ENCODE assay signal across 8 mouse cellular contexts in genomic region chr11:112781994-112782356, GRCm38 (mm10). TPM values are rescaled to one million over a fixed set of nuclear protein-coding genes. Genes with fewer than 3 reads are reported as not detected.
A peak's percentile ranks its signal among the peaks of the same experiment; 100 is the strongest.
DNase-seq lines count a peak whose midpoint lies in the region; ATAC-seq and TF ChIP-seq lines count a peak whose summit lies in the region.

Gene Sox9, plus strand, starts transcription at chr11:112782224.

- ATAC-seq in forebrain, embryonic 13.5 days = peak; percentile 92
- peak; percentile 68 for ATAC-seq in heart, postnatal 0 days (ENCODE audit: insufficient read depth, low read depth)
- ATAC-seq in liver, embryonic 14.5 days (ENCODE audit: insufficient read depth) = no peak
- no peak for ATAC-seq in activated CD4-positive, CD25-positive, alpha-beta regulatory T cell, adult 4 months

- no peak for TF ChIP-seq CTCF in heart, postnatal 0 days (IDR thresholded peaks at IDR 0.05; ENCODE audit: low read depth)
- no peak for TF ChIP-seq CTCF in liver, embryonic 14.5 days (IDR thresholded peaks at IDR 0.05; ENCODE audit: low read depth)

- TF ChIP-seq EP300 in heart, postnatal 0 days (IDR thresholded peaks at IDR 0.05; ENCODE audit: low read depth) = no peak
- no peak for TF ChIP-seq EP300 in liver, embryonic 14.5 days (IDR thresholded peaks at IDR 0.05; ENCODE audit: low read depth)

- WGBS in forebrain, embryonic 13.5 days = under 1% methylated on average over 15 of the region's 15 CpGs
- WGBS in heart, postnatal 0 days = 2% methylated on average over 15 of the region's 15 CpGs
- WGBS in liver, embryonic 14.5 days (ENCODE audit: insufficient replicate concordance) = 0% methylated on average over 15 of the region's 15 CpGs

- no peak within 1 kb of the TSS for H3K27ac ChIP-seq in ES-E14 (ENCODE audit: insufficient read depth, low read depth, low read length, poor library complexity, severe bottlenecking)
- peak within 1 kb of the TSS; percentile 91 for H3K27ac ChIP-seq in forebrain, embryonic 13.5 days
- peak within 1 kb of the TSS; percentile 68 for H3K27ac ChIP-seq in heart, postnatal 0 days (ENCODE audit: low read depth)
- no peak within 1 kb of the TSS for H3K27ac ChIP-seq in liver, embryonic 14.5 days

- no peak for DNase-seq in ES-E14 (ENCODE audit: low read depth, low spot score)
- DNase-seq in brain, embryonic 18.5 days (ENCODE audit: low read depth, low spot score) = peak; percentile 91
- DNase-seq in heart, postnatal 0 days (ENCODE audit: low spot score) = peak; percentile 71
- peak; percentile 57 to 61 for DNase-seq in kidney, postnatal 36 days
- DNase-seq in liver, embryonic 14.5 days (ENCODE audit: low read depth in 3 of 3, low spot score in 3 of 3) = no peak
- DNase-seq in ovary, postnatal 14 days (ENCODE audit: low spot score) = peak; percentile 55

- peaks cover 5% of the 10 kb centered on the region; the same call in 1 of the 2 replicates for H3K27me3 ChIP-seq in forebrain, embryonic 13.5 days
- peaks cover 94% of the 10 kb centered on the region for H3K27me3 ChIP-seq in heart, postnatal 0 days (ENCODE audit: control insufficient read depth, insufficient read depth, low read length)
- peaks cover 70% of the 10 kb centered on the region for H3K27me3 ChIP-seq in liver, embryonic 14.5 days (ENCODE audit: control insufficient read depth, insufficient read depth, low read length)

- H3K36me3 ChIP-seq in ES-E14 (ENCODE audit: control insufficient read depth, insufficient read depth, low read length, poor library complexity, severe bottlenecking) = no peaks in the 10 kb centered on the region
- H3K36me3 ChIP-seq in forebrain, embryonic 13.5 days (ENCODE audit: poor library complexity, severe bottlenecking) = peaks cover 17% of the 10 kb centered on the region
- no peaks in the 10 kb centered on the region for H3K36me3 ChIP-seq in heart, postnatal 0 days (replicated peaks; ENCODE audit: control insufficient read depth, insufficient read depth, low read length)
- no peaks in the 10 kb centered on the region for H3K36me3 ChIP-seq in liver, embryonic 14.5 days (replicated peaks; ENCODE audit: control insufficient read depth, insufficient read depth, low read depth)

- no peaks in the 10 kb centered on the region for H3K9me3 ChIP-seq in ES-E14 (ENCODE audit: control insufficient read depth, insufficient read depth, low read depth, low read length)
- H3K9me3 ChIP-seq in forebrain, embryonic 13.5 days (replicated peaks) = no peaks in the 10 kb centered on the region
- no peaks in the 10 kb centered on the region for H3K9me3 ChIP-seq in heart, postnatal 0 days (replicated peaks; ENCODE audit: control insufficient read depth, low read length)
- no peaks in the 10 kb centered on the region for H3K9me3 ChIP-seq in liver, embryonic 14.5 days (ENCODE audit: control insufficient read depth, low read length)

- H3K4me1 ChIP-seq in ES-E14 (ENCODE audit: control insufficient read depth in 2 of 2, insufficient read depth in 2 of 2, low read length in 2 of 2, poor library complexity in 1 of 2) = peaks cover 0 to 8% of the 10 kb centered on the region in 2 experiments; a peak in 1 of 4 replicates
- peaks cover 59% of the 10 kb centered on the region for H3K4me1 ChIP-seq in forebrain, embryonic 13.5 days
- H3K4me1 ChIP-seq in heart, postnatal 0 days (ENCODE audit: control insufficient read depth, insufficient read depth) = no peaks in the 10 kb centered on the region
- no peaks in the 10 kb centered on the region for H3K4me1 ChIP-seq in liver, embryonic 14.5 days (replicated peaks; ENCODE audit: control insufficient read depth in 2 of 2, insufficient read depth in 2 of 2, low read length in 1 of 2)

- in situ Hi-C loops in ES-E14 (cut with MboI; ENCODE audit: low sequenced_read_pairs in 2 of 2, unreplicated experiment in 2 of 2) = loop anchor here (25.0 kb wide), 1 partner anchor 380 kb away; no protein-coding TSS in a partner anchor

- peak within 1 kb of the TSS; percentile 7; the same call in 1 of the 2 replicates for H3K9ac ChIP-seq in ES-E14 (ENCODE audit: insufficient read depth, low read depth, low read length, poor library complexity, severe bottlenecking)
- peak within 1 kb of the TSS; percentile 94 for H3K9ac ChIP-seq in forebrain, embryonic 13.5 days
- peak within 1 kb of the TSS; percentile 44 for H3K9ac ChIP-seq in heart, postnatal 0 days (replicated peaks; ENCODE audit: low read depth, low read length)
- H3K9ac ChIP-seq in liver, embryonic 14.5 days (replicated peaks) = no peak within 1 kb of the TSS

- H3K4me2 ChIP-seq in forebrain, embryonic 13.5 days = peak within 1 kb of the TSS; percentile 96
- H3K4me2 ChIP-seq in heart, postnatal 0 days (ENCODE audit: low read depth, low read length) = peak within 1 kb of the TSS; percentile 66
- peak within 1 kb of the TSS; percentile 45 for H3K4me2 ChIP-seq in liver, embryonic 14.5 days (ENCODE audit: low read depth)

- peak within 1 kb of the TSS; percentile 58 to 63 for H3K4me3 ChIP-seq in ES-E14 (ENCODE audit: insufficient read depth in 1 of 2, low read depth in 1 of 2, low read length in 2 of 2, poor library complexity in 1 of 2, severe bottlenecking in 1 of 2)
- peak within 1 kb of the TSS; percentile 89 for H3K4me3 ChIP-seq in forebrain, embryonic 13.5 days
- H3K4me3 ChIP-seq in heart, postnatal 0 days (ENCODE audit: low read depth, low read length) = peak within 1 kb of the TSS; percentile 59
- peak within 1 kb of the TSS; percentile 10 to 39 for H3K4me3 ChIP-seq in liver, embryonic 14.5 days (ENCODE audit: insufficient read depth in 1 of 2, low read depth in 2 of 2, low read length in 2 of 2)

TF ChIP-seq in ES-E14, 5 proteins besides CTCF, POLR2A, EP300 and RAD21:
- no peak for TF ChIP-seq MAFK (IDR thresholded peaks at IDR 0.05; ENCODE audit: insufficient read depth, low read depth, low read length)
- no peak for TF ChIP-seq ZC3H11A (IDR thresholded peaks at IDR 0.05; ENCODE audit: borderline replicate concordance, low read depth, low read length)
- TF ChIP-seq ZNF384 (IDR thresholded peaks at IDR 0.05; ENCODE audit: low read depth, low read length) = no peak
- no peak for TF ChIP-seq HCFC1 (IDR thresholded peaks at IDR 0.05; ENCODE audit: borderline replicate concordance, insufficient read depth, low read length)
- TF ChIP-seq CHD2 (IDR thresholded peaks at IDR 0.05; ENCODE audit: low read depth, low read length) = no peak

RNA-seq across cellular contexts. Expression of gene Sox9, which starts in this region (rescaled TPM):
- total RNA-seq in ES-E14 (2012; rRNA removed) = 0.11 and 0.27 TPM in 2 replicates
- 94.1 and 97.8 TPM in 2 replicates for polyA plus RNA-seq in forebrain, embryonic 13.5 days (2015; fragmentation: Nextera tagmentation; extraction: Ambion mirVana)
- total RNA-seq in heart, postnatal 0 days (2014; rRNA removed; ENCODE audit: low replicate concordance) = 0.50 and 3.4 TPM in 2 replicates
- polyA plus RNA-seq in heart, postnatal 0 days (2015; fragmentation: Nextera tagmentation; extraction: Ambion mirVana) = 9.5 and 10.5 TPM in 2 replicates
- polyA plus RNA-seq in liver, embryonic 14.5 days (2012; rRNA removed) = 0.29 and 0.30 TPM in 2 replicates
- polyA plus RNA-seq in liver, embryonic 14.5 days (2014; fragmentation: Nextera tagmentation; extraction: Ambion mirVana) = 0.43 and 0.60 TPM in 2 replicates
- polyA plus RNA-seq in activated CD4-positive, CD25-positive, alpha-beta regulatory T cell, adult 4 months (2017; shearing (Covaris generic)) = not detected

Comparison
In these comparisons a context has a peak if more than half of its experiments do, and no peak if none do; other contexts are left out.
1. DNase-seq: peak in brain, embryonic 18.5 days (single experiment), heart, postnatal 0 days (single experiment), kidney, postnatal 36 days (2 of 2) and ovary, postnatal 14 days (single experiment); none in ES-E14 (single experiment) and liver, embryonic 14.5 days (0 of 3).
2. H3K27ac ChIP-seq: peak in forebrain, embryonic 13.5 days (single experiment) and heart, postnatal 0 days (single experiment); none in ES-E14 (single experiment) and liver, embryonic 14.5 days (single experiment).
3. H3K4me3 ChIP-seq: peak in every context shown above with its lines; median percentile 89 in forebrain, embryonic 13.5 days; 60 in ES-E14; 59 in heart, postnatal 0 days; 24 in liver, embryonic 14.5 days.
4. ATAC-seq: peak in forebrain, embryonic 13.5 days (single experiment) and heart, postnatal 0 days (single experiment); none in liver, embryonic 14.5 days (single experiment) and activated CD4-positive, CD25-positive, alpha-beta regulatory T cell, adult 4 months (single experiment).
5. H3K4me2 ChIP-seq: peak in every context shown above with its lines; median percentile 96 in forebrain, embryonic 13.5 days; 66 in heart, postnatal 0 days; 45 in liver, embryonic 14.5 days.